Mouse (Mus musculus): Measurements from ENCODE around the gene Vax2. TPM values are rescaled to one million over a fixed set of nuclear protein-coding genes. Genes with fewer than 3 reads are reported as not detected.

Vax2 gene
- total RNA-seq, 2 experiments from 2014 or later: not detected

DNA sequence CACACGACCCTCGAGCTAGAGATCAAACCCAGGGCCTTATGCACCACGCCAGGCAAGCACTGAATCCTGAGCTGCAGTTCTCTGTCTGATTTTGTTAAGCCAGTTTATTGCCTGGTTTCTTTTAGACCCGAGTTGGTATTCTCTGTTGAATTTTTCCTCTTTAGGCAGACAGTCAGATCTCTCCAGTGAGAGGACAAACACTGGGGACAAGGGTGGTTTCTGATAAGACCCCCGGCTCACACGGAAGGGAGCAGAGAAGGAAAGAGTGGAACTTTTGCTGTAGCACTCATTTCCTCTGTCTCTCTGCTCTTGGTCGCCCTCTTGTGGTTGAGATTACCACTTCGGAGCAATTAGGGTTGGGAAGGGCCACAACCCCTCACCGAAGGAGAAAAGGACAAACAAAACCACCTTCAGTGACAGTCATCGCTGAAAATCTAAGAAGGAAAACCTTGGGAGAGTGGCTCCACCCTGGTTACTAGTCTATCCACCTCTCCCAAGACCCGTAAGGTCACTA is 39.2 kb downstream of the Vax2 start:
- DNase-seq (ENCODE audit: extremely low spot score in 1 of 2, low spot score in 1 of 2): peak; percentile 41 to 81

DNA sequence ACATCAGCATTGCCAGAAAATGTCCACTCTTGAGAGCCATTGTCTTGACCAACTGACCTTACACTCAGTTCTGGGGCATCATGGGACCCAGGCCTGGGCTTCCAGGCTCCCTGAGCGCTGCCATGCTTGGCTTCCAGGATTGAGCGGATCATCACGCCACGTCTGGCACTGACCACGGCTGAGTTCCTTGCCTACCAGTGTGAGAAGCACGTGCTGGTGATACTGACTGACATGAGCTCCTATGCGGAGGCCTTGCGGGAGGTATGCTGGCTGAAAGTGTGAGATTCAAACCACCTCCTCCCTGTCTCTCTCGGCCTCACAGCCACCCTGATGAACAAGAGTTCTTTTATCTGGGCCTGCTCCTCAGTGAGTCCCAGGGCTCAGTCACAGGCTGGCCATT is 45.0 kb downstream of the Vax2 start:
- DNase-seq (ENCODE audit: extremely low spot score in 1 of 2, low spot score in 1 of 2): no peak

DNA sequence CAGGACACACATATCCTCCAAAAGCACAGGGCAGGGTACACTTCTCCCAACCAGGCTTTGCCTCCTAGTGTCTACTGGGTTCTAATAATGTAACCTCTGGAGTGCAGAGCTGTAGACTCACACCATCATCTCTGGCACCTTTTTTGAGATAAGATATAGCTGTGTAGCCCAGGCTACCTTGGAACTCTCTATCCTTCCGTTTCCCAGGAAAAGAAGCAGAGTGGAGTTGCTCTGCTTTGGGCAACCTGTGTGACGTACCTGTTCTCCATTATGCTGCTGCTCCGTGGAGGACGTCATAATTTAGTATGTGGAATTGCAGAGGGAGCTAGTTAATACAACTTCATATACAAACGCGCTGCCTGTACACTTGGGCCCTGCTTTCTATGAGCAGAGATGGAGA is 51.3 kb downstream of the Vax2 start, which contains the start of gene Ankrd53:
Gene Ankrd53, plus strand, starts transcription at position 301 of the 400 bp plus-strand sequence.
- no peak for DNase-seq (ENCODE audit: extremely low spot score in 1 of 2, low spot score in 1 of 2)

DNA sequence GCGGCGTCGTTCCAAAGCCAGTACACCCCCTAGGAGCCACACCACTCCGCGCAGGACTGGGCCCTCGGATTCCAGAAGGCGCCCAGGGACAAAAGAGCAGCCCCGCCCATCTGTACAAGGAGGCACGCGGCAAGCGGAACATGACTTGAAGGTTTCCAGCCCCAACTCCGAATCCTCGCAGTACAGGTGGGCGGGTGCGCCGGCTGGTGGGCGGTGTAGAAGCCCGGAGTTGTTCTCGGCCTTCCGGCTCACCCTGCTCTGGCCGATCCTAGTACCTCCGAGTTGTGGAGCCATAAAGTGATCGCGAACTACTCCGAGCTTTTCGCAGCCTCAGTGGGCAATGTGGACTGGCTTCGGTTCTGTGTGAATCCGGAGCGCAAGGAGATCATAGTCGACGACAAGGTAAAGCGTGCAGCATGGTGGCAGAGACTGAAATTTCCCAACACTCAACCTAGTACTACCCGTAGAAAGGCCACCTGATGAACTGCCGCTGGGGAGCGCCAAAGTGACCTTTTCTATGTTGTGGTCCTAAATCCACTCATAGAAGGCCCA is 51.9 kb downstream of the Vax2 start:
- no peak for DNase-seq (ENCODE audit: extremely low spot score in 1 of 2, low spot score in 1 of 2)

DNA sequence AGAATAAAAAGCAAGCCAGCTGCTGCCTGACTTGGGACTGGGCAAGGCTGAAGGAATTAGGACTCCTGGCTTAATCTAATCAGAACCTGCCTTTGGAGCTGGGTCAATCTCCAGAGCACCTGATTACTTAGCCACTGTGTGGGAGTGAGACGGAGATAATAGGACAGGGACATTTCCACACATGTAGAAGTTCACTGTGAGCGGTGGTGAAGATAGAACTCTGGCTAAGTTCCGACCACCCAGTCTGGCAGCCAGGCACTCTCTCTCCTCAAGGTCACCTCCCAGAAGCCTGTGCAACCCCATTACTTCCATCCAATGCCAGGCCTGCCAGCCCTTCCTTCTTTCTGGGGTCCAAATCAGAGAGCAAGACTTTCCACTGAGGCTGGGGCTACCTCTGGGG is 55.9 kb downstream of the Vax2 start:
- DNase-seq (ENCODE audit: extremely low spot score in 1 of 2, low spot score in 1 of 2): no peak

DNA sequence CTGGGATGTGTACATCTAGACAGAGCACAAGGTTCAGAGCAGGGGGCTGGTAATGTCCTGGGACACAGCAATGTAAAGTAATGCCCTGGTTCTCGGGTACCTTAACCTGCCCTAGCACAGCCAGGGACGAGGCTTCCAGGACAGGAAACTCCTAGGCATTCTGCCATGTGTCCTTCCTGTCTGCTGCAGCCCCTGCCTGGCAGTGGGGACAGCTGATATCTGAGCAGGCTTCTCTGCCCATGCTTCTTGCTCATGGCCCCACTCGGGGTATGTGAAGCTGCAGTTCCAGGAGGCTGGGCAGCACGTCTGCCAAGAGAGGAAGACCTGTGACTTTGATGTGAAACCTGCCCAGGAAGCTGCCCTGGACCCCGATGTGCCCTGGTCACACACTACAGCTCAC is 57.4 kb downstream of the Vax2 start:
- DNase-seq (ENCODE audit: extremely low spot score in 1 of 2, low spot score in 1 of 2): no peak

DNA sequence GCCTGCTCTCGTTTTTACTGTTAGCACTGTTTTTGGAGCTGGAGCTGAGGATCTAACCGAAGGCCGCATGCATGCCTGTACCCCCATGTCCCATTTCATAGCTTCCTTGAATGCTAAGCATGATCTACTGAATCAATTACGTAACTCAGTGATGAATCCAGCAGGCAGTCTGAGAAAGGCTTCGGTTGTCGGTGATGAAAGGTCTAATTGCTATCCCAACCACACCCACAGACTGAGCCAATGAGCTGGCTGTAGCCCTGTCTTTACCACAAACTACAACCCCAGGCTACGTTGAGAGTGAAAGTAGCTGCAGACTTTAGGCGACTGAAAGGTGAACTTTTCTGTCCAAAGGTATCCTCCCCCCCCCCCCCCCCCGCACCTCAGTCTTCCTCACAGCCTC is 63.1 kb downstream of the Vax2 start:
- DNase-seq (ENCODE audit: extremely low spot score in 1 of 2, low spot score in 1 of 2): no peak

DNA sequence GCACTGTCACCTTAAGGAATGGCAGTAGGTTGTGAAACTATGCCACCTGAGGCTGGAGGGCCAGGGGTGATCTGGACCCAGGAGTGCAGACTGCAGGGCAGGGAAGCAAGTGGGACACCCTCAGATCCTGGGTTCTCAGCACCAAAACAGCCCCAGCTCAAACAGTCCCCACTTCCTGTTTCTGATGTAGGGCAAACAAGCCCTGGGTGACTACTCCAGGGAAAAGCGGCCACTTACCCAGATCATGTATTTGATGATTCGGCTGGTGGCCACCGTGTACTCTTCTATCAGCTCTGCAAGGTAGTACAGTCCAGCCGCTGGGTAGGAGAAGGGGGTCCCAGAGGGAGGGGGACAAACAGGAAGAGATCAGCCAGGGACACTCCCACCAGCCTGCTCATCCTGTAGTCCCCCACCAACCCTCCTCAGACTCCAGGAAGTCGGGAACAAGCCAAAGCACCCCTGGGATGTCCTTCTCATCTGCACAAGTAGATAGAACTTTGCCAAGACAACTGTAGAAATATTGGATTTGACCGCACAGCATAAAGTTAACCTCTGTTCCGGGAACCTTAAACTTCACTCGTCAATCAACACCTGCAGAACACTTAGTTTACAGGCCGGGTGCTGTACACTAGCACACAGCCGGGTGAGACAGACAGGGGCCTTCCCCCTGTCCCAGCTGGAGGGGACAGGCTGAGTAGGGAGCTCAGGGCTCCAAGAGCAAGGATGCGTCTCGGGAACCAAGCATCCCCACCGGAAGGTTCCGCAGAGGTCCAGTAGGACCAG is 63.9 kb downstream of the Vax2 start:
- DNase-seq (ENCODE audit: extremely low spot score in 1 of 2, low spot score in 1 of 2): no peak

DNA sequence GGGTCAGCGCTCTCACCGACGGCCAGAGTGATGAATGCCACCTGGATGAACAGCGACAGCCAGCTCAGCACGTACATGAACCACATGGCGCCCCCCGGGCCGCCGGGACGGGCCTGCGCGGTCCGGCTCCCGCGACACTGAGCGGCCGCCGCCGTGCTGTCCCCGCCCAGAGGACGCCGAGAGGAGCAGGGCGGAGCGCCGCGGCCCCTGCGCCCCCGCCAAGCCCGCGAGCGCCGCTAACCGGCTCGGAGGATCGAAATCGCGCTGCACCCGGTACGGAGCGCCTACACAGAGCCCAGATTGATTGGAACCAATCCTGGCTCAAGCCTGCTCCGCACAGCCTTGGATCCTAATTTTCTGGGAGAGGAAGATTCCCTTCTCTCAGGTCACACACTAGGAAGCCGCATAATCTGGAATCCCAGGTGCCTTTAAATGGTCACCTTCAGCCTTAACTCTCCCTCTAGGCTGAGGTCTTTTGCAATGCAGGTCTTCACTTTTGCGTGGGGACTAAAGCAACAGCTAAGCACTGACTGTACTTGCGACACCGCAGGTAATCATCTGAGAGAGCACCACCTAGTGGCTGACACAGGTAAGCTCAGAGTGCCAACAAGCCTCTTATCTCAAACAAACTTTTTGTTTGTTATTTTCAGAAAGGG is 64.7 kb downstream of the Vax2 start, which contains the start of gene Tex261:
Gene Tex261, minus strand, starts transcription at position 176 of the 656 bp plus-strand sequence.
- peak; percentile 86 to 88 for DNase-seq (ENCODE audit: extremely low spot score in 1 of 2, low spot score in 1 of 2)

DNA sequence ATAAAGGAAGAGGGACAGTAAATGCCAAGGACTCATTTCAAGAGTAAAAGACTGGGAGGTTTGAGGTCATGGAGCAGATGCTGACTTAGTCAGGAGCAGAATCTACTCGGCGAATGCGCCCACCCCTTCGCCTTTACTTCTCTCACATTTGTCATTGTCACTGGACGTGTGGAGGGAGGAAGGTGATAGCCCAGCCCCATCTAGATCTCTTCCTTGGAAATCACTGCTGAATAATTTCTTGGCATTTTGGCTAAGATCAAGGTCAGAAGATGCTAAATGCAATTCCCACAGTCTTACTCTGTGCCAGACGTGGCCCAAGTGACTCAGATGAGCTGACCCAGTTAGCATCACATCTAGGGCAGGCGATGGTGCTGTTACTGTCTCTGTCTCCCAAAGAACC is 67.2 kb downstream of the Vax2 start:
- no peak for DNase-seq (ENCODE audit: extremely low spot score in 1 of 2, low spot score in 1 of 2)

DNA sequence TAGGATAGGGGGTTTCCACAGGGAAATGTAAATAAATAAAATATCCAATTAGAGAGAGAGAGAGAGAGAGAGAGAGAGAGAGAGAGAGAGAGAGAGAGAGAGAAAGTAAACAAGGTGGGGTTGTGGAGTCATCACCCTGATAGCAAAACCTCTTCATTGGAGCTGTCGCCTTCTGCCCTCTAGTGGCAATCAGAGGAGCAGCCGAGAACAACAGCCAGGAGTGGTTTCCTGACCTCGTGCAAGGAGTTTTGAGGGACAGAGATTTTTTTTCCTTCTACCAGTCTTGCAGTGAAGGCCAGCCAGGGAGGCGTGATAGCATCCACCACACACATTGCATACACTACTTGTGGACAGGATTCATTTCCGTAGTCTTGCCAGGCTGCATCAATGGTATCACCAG is 68.0 kb downstream of the Vax2 start:
- peak in 1 of 2 experiments; percentile 20 for DNase-seq (ENCODE audit: extremely low spot score in 1 of 2, low spot score in 1 of 2)

DNA sequence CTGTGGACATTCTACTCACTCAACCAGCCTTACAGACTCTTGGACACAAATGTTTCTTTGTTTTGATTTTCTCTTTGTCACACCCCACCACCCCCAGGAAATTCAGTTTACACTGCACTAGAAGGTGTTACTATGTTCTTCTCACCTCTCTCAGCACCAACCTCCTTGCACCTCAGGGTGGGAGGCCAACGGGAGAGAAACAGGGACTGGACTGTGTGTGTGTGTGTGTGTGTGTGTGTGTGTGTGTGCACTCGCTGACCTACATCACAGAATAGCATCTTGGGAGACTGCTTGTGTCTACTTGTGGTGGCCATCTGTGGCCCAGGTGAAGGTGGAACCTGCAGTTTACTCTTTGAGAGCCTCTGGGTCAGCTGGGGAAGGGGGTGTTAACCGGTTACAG is 75.4 kb downstream of the Vax2 start:
- DNase-seq (ENCODE audit: extremely low spot score in 1 of 2, low spot score in 1 of 2): no peak

Other genes starting within 250 kb of the Vax2 start
- gene Dguok, start 204.3 kb upstream of the Vax2 start, total RNA-seq (2021): 10 to 100 TPM; 29.2 to 32.0 TPM
- gene Actg2, start 175.0 kb upstream of the Vax2 start, total RNA-seq (2021): not detected
- 10 to 100 TPM; 34.3 to 35.6 TPM for gene Stambp, start 138.5 kb upstream of the Vax2 start, total RNA-seq (2021)
- not detected for gene Clec4f, start 55.1 kb upstream of the Vax2 start, total RNA-seq (2021)
- not detected for gene Cd207, start 33.4 kb upstream of the Vax2 start, total RNA-seq (2021)
- under 1 TPM in 1 of 2 experiments, not detected in 1; 0.30 TPM for gene Atp6v1b1, start 31.7 kb downstream of the Vax2 start, total RNA-seq (2021)
- not detected for gene Ankrd53, start 51.4 kb downstream of the Vax2 start, total RNA-seq (2021)
- gene Tex261, start 64.5 kb downstream of the Vax2 start, total RNA-seq (2021): 10 to 100 TPM; 50.3 to 59.0 TPM
- gene Nagk, start 83.7 kb downstream of the Vax2 start, total RNA-seq (2021): 10 to 100 TPM; 45.1 to 45.9 TPM
- gene Paip2b, start 120.5 kb downstream of the Vax2 start, total RNA-seq (2021): 10 to 100 TPM; 41.1 to 45.5 TPM
- gene Zfp638, start 155.8 kb downstream of the Vax2 start, total RNA-seq (2021): 100 to 1,000 TPM; 123 to 138 TPM